Mouse (Mus musculus) intestine, embryonic 15.5 days (tissue): Measurements from ENCODE around the gene Trmt2a. TPM values are rescaled to one million over a fixed set of nuclear protein-coding genes. Genes with fewer than 3 reads are reported as not detected.
A peak's percentile ranks its signal among the peaks of the same experiment; 100 is the strongest.

Experiments used
- ATAC-seq: fragments of 200-750 bp; cut with Nextera tagmentation; 2 replicates; pipeline ENCODE4 v1.8.0; 2017; ENCODE audit warnings: moderate TSS enrichment, moderate library complexity
- H3K27ac ChIP-seq: fragments of 300-500 bp; sonication (generic); 2 replicates; pipeline ENCODE4 v1.5.1; 2015; ENCODE audit warnings: mild to moderate bottlenecking, inconsistent platforms
- H3K27me3 ChIP-seq: fragments of 300-500 bp; sonication (generic); replicated peaks from 2 replicates; pipeline ENCODE4 v1.6.1; 2015; ENCODE audit warnings: inconsistent platforms
- H3K36me3 ChIP-seq: fragments of 300-500 bp; sonication (generic); 2 replicates; pipeline ENCODE4 v1.6.1; 2015; ENCODE audit warnings: inconsistent platforms
- H3K4me1 ChIP-seq: fragments of 300-500 bp; sonication (generic); replicated peaks from 2 replicates; pipeline ENCODE4 v1.6.1; 2015; ENCODE audit warnings: inconsistent platforms
- H3K4me2 ChIP-seq: fragments of 300-500 bp; sonication (generic); replicated peaks from 2 replicates; pipeline ENCODE4 v1.6.1; 2015; ENCODE audit warnings: mild to moderate bottlenecking, inconsistent platforms
- H3K4me3 ChIP-seq: fragments of 300-500 bp; sonication (generic); replicated peaks from 2 replicates; pipeline ENCODE4 v1.5.1; 2015; ENCODE audit warnings: inconsistent platforms
- H3K9ac ChIP-seq: fragments of 300-500 bp; sonication (generic); 2 replicates; pipeline ENCODE4 v1.6.1; 2015; ENCODE audit warnings: inconsistent platforms
- H3K9me3 ChIP-seq: fragments of 300-500 bp; sonication (generic); 2 replicates; pipeline ENCODE4 v1.6.1; 2016; ENCODE audit warnings: inconsistent platforms
- WGBS: fragments of 180-500 bp; shearing (Covaris S2); methylation state at CpG from one replicate; pipeline ENCODE4 v1.1.7; 2015; 5-methylcytosine and 5-hydroxymethylcytosine counted together
- polyA plus RNA-seq: library from polyadenylated mRNA; unstranded; fragments of >200 nt; fragmentation: Nextera tagmentation; extraction: Ambion mirVana; gene quantifications from 2 replicates; pipeline ENCODE4 v1.2.1, GENCODE M21; 2015

Gene Trmt2a
- polyA plus RNA-seq, 1 experiment from 2014 or later = 102 TPM

- peak; percentile 29 for ATAC-seq
- Histone ChIP-seq H3K36me3 (peaks cover 4% of the 10 kb centered on the region), H3K4me1 (peaks cover 35% of the 10 kb centered on the region), H3K4me2 (peak overlapping the region; percentile 77), H3K27ac (peak overlapping the region; percentile 74; the same call in 1 of the 2 replicates), H3K27me3 (no peaks in the 10 kb centered on the region), H3K9me3 (no peaks in the 10 kb centered on the region), H3K9ac (peak overlapping the region; percentile 89), H3K4me3 (peak overlapping the region; percentile 94)
- 14% methylated on average over 13 of the region's 13 CpGs for WGBS
These were observed 14.4 kb upstream of the Trmt2a start for GRCm38 (mm10) chr16:18233919-18234670.

- Histone ChIP-seq H3K9me3 (no peaks in the 10 kb centered on the region), H3K27me3 (no peaks in the 10 kb centered on the region), H3K27ac (peak within 1 kb of the TSS; percentile 74), H3K9ac (peak within 1 kb of the TSS; percentile 89), H3K4me1 (peaks cover 32% of the 10 kb centered on the region), H3K36me3 (peaks cover 8% of the 10 kb centered on the region), H3K4me3 (peak within 1 kb of the TSS; percentile 94), H3K4me2 (peak within 1 kb of the TSS; percentile 77)
- under 1% methylated on average over 63 of the region's 79 CpGs for WGBS
- peak; percentile 89 for ATAC-seq
These were observed 13.6 kb upstream of the Trmt2a start, which contains the start of gene Zdhhc8 for GRCm38 (mm10) chr16:18234671-18235388. Zdhhc8 (minus strand) TSS chr16:18235136.

- H3K36me3 ChIP-seq = peaks cover 15% of the 10 kb centered on the region
- H3K9ac ChIP-seq = peak overlapping the region; percentile 89
- H3K9me3 ChIP-seq = no peaks in the 10 kb centered on the region
- peak overlapping the region; percentile 74 for H3K27ac ChIP-seq
- H3K4me2 ChIP-seq = peak overlapping the region; percentile 77
- peak; percentile 72 for ATAC-seq
- H3K4me3 ChIP-seq = peak overlapping the region; percentile 94
- H3K27me3 ChIP-seq = no peaks in the 10 kb centered on the region
- 5% methylated on average over 19 of the region's 19 CpGs for WGBS
- peaks cover 25% of the 10 kb centered on the region for H3K4me1 ChIP-seq
These were observed 13.0 kb upstream of the Trmt2a start for GRCm38 (mm10) chr16:18235389-18236065.

- H3K4me3 ChIP-seq = no peak overlapping the region
- WGBS = 66% methylated on average over 7 of the region's 7 CpGs
- ATAC-seq = no peak
These were observed 11.6 kb upstream of the Trmt2a start for GRCm38 (mm10) chr16:18236676-18237501.

GRCm38 (mm10) chr16:18241581-18241980 lies 6.9 kb upstream of the Trmt2a start:
- Histone ChIP-seq H3K9ac (no peak overlapping the region), H3K4me1 (peaks cover 7% of the 10 kb centered on the region)
- no peak for ATAC-seq

More at GRCm38 (mm10) chr16:18236676-18237501, 11.6 kb upstream of the Trmt2a start:
- Histone ChIP-seq H3K9ac (no peak overlapping the region), H3K27me3 (no peaks in the 10 kb centered on the region), H3K4me1 (peaks cover 19% of the 10 kb centered on the region), H3K4me2 (0 out of 2 replicates have a peak overlapping the region, but pooled peaks have one; percentile 77), H3K9me3 (no peaks in the 10 kb centered on the region), H3K36me3 (peaks cover 28% of the 10 kb centered on the region), H3K27ac (0 out of 2 replicates have a peak overlapping the region, but pooled peaks have one; percentile 74)

GRCm38 (mm10) chr16:18247521-18248399 lies 719 bp upstream of the Trmt2a start:
- H3K4me1 ChIP-seq = peaks cover 37% of the 10 kb centered on the region
- H3K9ac ChIP-seq = peak overlapping the region; percentile 94
- peak; percentile 4; the same call in 1 of the 2 replicates for ATAC-seq
- H3K36me3 ChIP-seq = peaks cover 51% of the 10 kb centered on the region
- peak overlapping the region; percentile 89 for H3K27ac ChIP-seq
- H3K27me3 ChIP-seq = no peaks in the 10 kb centered on the region
- H3K4me3 ChIP-seq = peak overlapping the region; percentile 95
- H3K4me2 ChIP-seq = peak overlapping the region; percentile 93
- no peaks in the 10 kb centered on the region for H3K9me3 ChIP-seq
- under 1% methylated on average over 33 of the region's 33 CpGs for WGBS

More at GRCm38 (mm10) chr16:18241581-18241980, 6.9 kb upstream of the Trmt2a start:
- H3K36me3 ChIP-seq = peaks cover 63% of the 10 kb centered on the region
- no peak overlapping the region for H3K4me3 ChIP-seq
- H3K9me3 ChIP-seq = no peaks in the 10 kb centered on the region
- 90% methylated on average over 10 of the region's 10 CpGs for WGBS
- no peak overlapping the region for H3K27ac ChIP-seq
- no peaks in the 10 kb centered on the region for H3K27me3 ChIP-seq
- no peak overlapping the region for H3K4me2 ChIP-seq

- H3K9me3 ChIP-seq = no peaks in the 10 kb centered on the region
- H3K4me2 ChIP-seq = peak overlapping the region; percentile 93
- H3K4me3 ChIP-seq = peak overlapping the region; percentile 95
- peaks cover 45% of the 10 kb centered on the region for H3K36me3 ChIP-seq
- peak; percentile 18 for ATAC-seq
- peak overlapping the region; percentile 86 for H3K9ac ChIP-seq
- 2% methylated on average over 27 of the region's 27 CpGs for WGBS
- H3K27me3 ChIP-seq = no peaks in the 10 kb centered on the region
- peaks cover 37% of the 10 kb centered on the region for H3K4me1 ChIP-seq
- H3K27ac ChIP-seq = peak overlapping the region; percentile 93
These were observed 987 bp downstream of the Trmt2a start for GRCm38 (mm10) chr16:18249364-18249967.

- H3K27ac ChIP-seq = no peak overlapping the region
- WGBS = 61% methylated on average over 4 of the region's 4 CpGs
- no peaks in the 10 kb centered on the region for H3K9me3 ChIP-seq
- ATAC-seq = no peak
- peak overlapping the region; percentile 95 for H3K4me3 ChIP-seq
- no peaks in the 10 kb centered on the region for H3K27me3 ChIP-seq
- peak overlapping the region; percentile 93 for H3K4me2 ChIP-seq
- peak overlapping the region; percentile 86 for H3K9ac ChIP-seq
- H3K36me3 ChIP-seq = peaks cover 43% of the 10 kb centered on the region
- peaks cover 37% of the 10 kb centered on the region for H3K4me1 ChIP-seq
These were observed 1.8 kb downstream of the Trmt2a start for GRCm38 (mm10) chr16:18250231-18250630.

GRCm38 (mm10) chr16:18250828-18251790 lies 2.6 kb downstream of the Trmt2a start:
- 59% methylated on average over 10 of the region's 10 CpGs for WGBS
- Histone ChIP-seq H3K27ac (0 out of 2 replicates have a peak overlapping the region, but pooled peaks have one; percentile 17), H3K36me3 (peaks cover 40% of the 10 kb centered on the region), H3K4me2 (peak overlapping the region; percentile 93), H3K27me3 (no peaks in the 10 kb centered on the region), H3K4me1 (peaks cover 35% of the 10 kb centered on the region), H3K9me3 (no peaks in the 10 kb centered on the region), H3K4me3 (peak overlapping the region; percentile 95; the same call in 1 of the 2 replicates), H3K9ac (peak overlapping the region; percentile 86)
- ATAC-seq = no peak
